Mouse (Mus musculus) stomach, postnatal 0 days (tissue): ENCODE results near the gene Nedd9. TPM values are rescaled to one million over a fixed set of nuclear protein-coding genes. Genes with fewer than 3 reads are reported as not detected.

ENCODE experiments used
- ATAC-seq: fragments of 200-750 bp; cut with Nextera tagmentation; 2 replicates; pipeline ENCODE4 v1.8.0; 2017; ENCODE audit not compliant: low FRiP score, low TSS enrichment
- DNase-seq: peaks from one replicate; pipeline ENCODE4 v3.0.0-alpha.2; 2016; ENCODE audit warnings: low spot score
- H3K27ac ChIP-seq: fragments of 300-500 bp; sonication (generic); replicated peaks from 2 replicates; pipeline ENCODE4 v1.5.1; 2014; ENCODE audit warnings: mild to moderate bottlenecking, control low read depth
- H3K27me3 ChIP-seq: fragments of 300-500 bp; sonication (generic); 2 replicates; pipeline ENCODE4 v1.6.1; 2014; ENCODE audit warnings: low read length; ENCODE audit not compliant: control insufficient read depth, insufficient read depth
- H3K36me3 ChIP-seq: fragments of 300-500 bp; sonication (generic); 2 replicates; pipeline ENCODE4 v1.6.1; 2014; ENCODE audit warnings: low read length, mixed read lengths; ENCODE audit not compliant: control insufficient read depth, insufficient read depth
- H3K4me1 ChIP-seq: fragments of 300-500 bp; sonication (generic); replicated peaks from 2 replicates; pipeline ENCODE4 v1.6.1; 2014; ENCODE audit warnings: antibody characterized with exemption; ENCODE audit not compliant: control insufficient read depth, insufficient read depth
- H3K4me2 ChIP-seq: fragments of 300-500 bp; sonication (generic); replicated peaks from 2 replicates; pipeline ENCODE4 v1.6.1; 2014; ENCODE audit warnings: low read depth, mild to moderate bottlenecking, control low read depth, moderate library complexity
- H3K4me3 ChIP-seq: fragments of 300-500 bp; sonication (generic); 2 replicates; pipeline ENCODE4 v1.5.1; 2014; ENCODE audit warnings: low read depth, low read length, control low read depth
- H3K9ac ChIP-seq: fragments of 300-500 bp; sonication (generic); 2 replicates; pipeline ENCODE4 v1.6.1; 2014; ENCODE audit warnings: mild to moderate bottlenecking, low read length, control low read depth, mixed read lengths
- H3K9me3 ChIP-seq: fragments of 300-500 bp; sonication (generic); 2 replicates; pipeline ENCODE4 v1.6.1; 2016; ENCODE audit warnings: low read length; ENCODE audit not compliant: control insufficient read depth
- CTCF ChIP-seq: IDR thresholded peaks from 2 replicates; pipeline ENCODE4 v1.5.1; 2016; ENCODE audit warnings: antibody characterized with exemption, low read depth, mild to moderate bottlenecking, moderate library complexity
- EP300 ChIP-seq: optimal IDR thresholded peaks from 2 replicates; pipeline ENCODE3; 2016; ENCODE audit warnings: antibody characterized with exemption
- WGBS: fragments of 180-500 bp; shearing (Covaris S2); extraction: QIAGEN DNeasy Blood & Tissue Kit; methylation state at CpG from one replicate; pipeline ENCODE4 v1.1.7; 2014; 5-methylcytosine and 5-hydroxymethylcytosine counted together
- polyA plus RNA-seq: library from polyadenylated mRNA; unstranded; fragments of >200 nt; fragmentation: Nextera tagmentation; extraction: Ambion mirVana; gene quantifications from 2 replicates; pipeline ENCODE4 v1.2.1, GENCODE M21; 2015

Nedd9 gene
- polyA plus RNA-seq, 1 experiment from 2014 or later = 17.1 TPM

- H3K27ac ChIP-seq = peak overlapping the region; percentile 45; the same call in 1 of the 2 replicates
- H3K9ac ChIP-seq = no peak overlapping the region
- H3K4me1 ChIP-seq = no peaks in the 10 kb centered on the region
- ATAC-seq (peak; percentile 47; the same call in 1 of the 2 replicates), DNase-seq (no peak)
- 26% methylated on average over 7 of the region's 7 CpGs for WGBS
- H3K4me3 ChIP-seq = no peak overlapping the region
- H3K9me3 ChIP-seq = no peaks in the 10 kb centered on the region
- H3K36me3 ChIP-seq = no peaks in the 10 kb centered on the region
- H3K4me2 ChIP-seq = no peak overlapping the region
- no peaks in the 10 kb centered on the region for H3K27me3 ChIP-seq
- TF ChIP-seq CTCF = no peak
- TF ChIP-seq EP300 = no peak
Observed at GRCm38 (mm10) chr13:41510631-41511419, 23.7 kb upstream of the Nedd9 start.

DNA sequence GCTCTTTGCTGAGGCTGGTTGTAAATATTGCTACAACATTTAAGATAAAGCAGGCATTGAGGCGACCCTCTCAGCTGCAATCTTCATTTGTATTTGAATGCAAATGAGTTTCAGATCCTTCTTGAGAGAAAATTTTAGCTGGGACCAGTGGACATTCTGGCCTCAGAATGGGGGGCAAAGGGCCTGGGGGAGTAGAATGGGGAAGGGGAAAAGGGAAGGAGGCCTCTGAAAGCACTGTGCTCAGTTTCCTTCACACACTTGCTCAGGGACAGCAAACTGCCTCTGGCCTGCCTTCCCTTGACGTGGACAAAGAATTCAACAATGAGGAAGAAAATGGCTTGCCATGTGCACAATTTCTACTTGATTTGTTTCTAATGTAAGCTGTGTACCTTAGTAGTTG, 18.4 kb upstream of the Nedd9 start:
- TF ChIP-seq CTCF = no peak
- no peak for TF ChIP-seq EP300
- 76% methylated on average over 2 of the region's 2 CpGs for WGBS
- DNase-seq (no peak), ATAC-seq (no peak)
- Histone ChIP-seq H3K36me3 (no peaks in the 10 kb centered on the region), H3K4me2 (no peak overlapping the region), H3K9me3 (no peaks in the 10 kb centered on the region), H3K27ac (no peak overlapping the region), H3K4me1 (no peaks in the 10 kb centered on the region), H3K4me3 (no peak overlapping the region), H3K9ac (no peak overlapping the region), H3K27me3 (no peaks in the 10 kb centered on the region)

DNA sequence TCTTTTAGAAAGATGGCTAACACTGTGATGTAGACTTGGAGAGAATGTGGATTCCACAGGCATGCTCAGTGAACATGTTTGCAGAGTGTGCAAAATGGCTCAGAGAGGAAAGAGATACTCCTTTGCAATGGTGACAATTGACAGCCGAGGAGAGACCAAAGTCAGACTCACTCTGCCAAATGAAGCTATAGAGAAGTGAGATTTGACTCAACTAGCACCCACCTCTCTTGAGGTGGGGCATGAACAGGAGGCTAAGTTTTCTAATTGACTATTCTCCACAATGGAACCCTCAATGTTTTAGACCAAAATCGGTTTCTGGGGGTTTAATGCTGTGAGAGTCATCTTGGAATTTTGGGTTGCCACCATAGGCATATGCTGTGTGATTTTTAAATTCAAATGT, 17.8 kb upstream of the Nedd9 start:
- no peaks in the 10 kb centered on the region for H3K9me3 ChIP-seq
- H3K9ac ChIP-seq = no peak overlapping the region
- no peaks in the 10 kb centered on the region for H3K36me3 ChIP-seq
- no peak overlapping the region for H3K27ac ChIP-seq
- ATAC-seq (no peak), DNase-seq (no peak)
- H3K4me2 ChIP-seq = no peak overlapping the region
- no peak overlapping the region for H3K4me3 ChIP-seq
- H3K27me3 ChIP-seq = no peaks in the 10 kb centered on the region
- H3K4me1 ChIP-seq = no peaks in the 10 kb centered on the region
- 83% methylated on average over 2 of the region's 2 CpGs for WGBS
- TF ChIP-seq EP300 = no peak

DNA sequence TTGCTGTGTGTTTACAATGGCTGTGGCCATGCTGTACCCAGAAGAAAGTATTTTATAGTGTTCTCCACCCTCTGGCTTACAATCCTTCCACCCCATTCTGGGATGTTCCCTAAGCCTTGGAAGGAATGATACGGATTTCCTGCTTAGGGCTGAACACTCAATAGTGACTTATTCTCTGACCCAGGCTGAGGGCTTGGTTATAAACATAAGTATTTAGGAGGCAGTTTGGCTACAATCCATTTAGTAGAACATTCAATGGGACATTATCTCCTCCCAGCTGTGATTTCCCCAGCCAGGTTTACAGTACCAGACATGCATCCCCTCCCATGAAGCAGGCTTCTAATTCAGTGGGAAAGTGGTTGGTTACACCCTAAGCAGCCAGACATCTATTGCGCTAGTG, 17.3 kb upstream of the Nedd9 start:
- whole genome bisulfite sequencing = 76% methylated on average over 2 of the region's 2 CpGs
- ATAC-seq = no peak
- no peaks in the 10 kb centered on the region for H3K36me3 ChIP-seq

GRCm38 (mm10) chr13:41502917-41503301, 15.7 kb upstream of the Nedd9 start:
- H3K4me1 ChIP-seq = no peaks in the 10 kb centered on the region
- ATAC-seq (no peak), DNase-seq (no peak)
- H3K4me3 ChIP-seq = no peak overlapping the region
- no peaks in the 10 kb centered on the region for H3K36me3 ChIP-seq
- H3K27me3 ChIP-seq = no peaks in the 10 kb centered on the region
- H3K27ac ChIP-seq = no peak overlapping the region
- no peaks in the 10 kb centered on the region for H3K9me3 ChIP-seq
- WGBS = 80% methylated on average over 2 of the region's 2 CpGs
- H3K9ac ChIP-seq = no peak overlapping the region
- H3K4me2 ChIP-seq = no peak overlapping the region
- TF ChIP-seq EP300 (no peak), CTCF (no peak)

More for the DNA sequence above, 17.3 kb upstream of the Nedd9 start:
- H3K4me3 ChIP-seq = no peak overlapping the region
- no peaks in the 10 kb centered on the region for H3K4me1 ChIP-seq
- H3K27ac ChIP-seq = no peak overlapping the region
- H3K9me3 ChIP-seq = no peaks in the 10 kb centered on the region
- no peaks in the 10 kb centered on the region for H3K27me3 ChIP-seq
- TF ChIP-seq CTCF = no peak
- no peak for TF ChIP-seq EP300
- H3K4me2 ChIP-seq = no peak overlapping the region
- no peak for DNase-seq
- H3K9ac ChIP-seq = no peak overlapping the region

GRCm38 (mm10) chr13:41502136-41502916, 15.2 kb upstream of the Nedd9 start:
- H3K4me1 ChIP-seq = no peaks in the 10 kb centered on the region
- ATAC-seq (no peak), DNase-seq (no peak)
- WGBS = 59% methylated on average over 12 of the region's 12 CpGs
- H3K9ac ChIP-seq = no peak overlapping the region
- no peaks in the 10 kb centered on the region for H3K36me3 ChIP-seq
- TF ChIP-seq CTCF = no peak
- no peak for TF ChIP-seq EP300
- H3K4me3 ChIP-seq = no peak overlapping the region
- no peak overlapping the region for H3K4me2 ChIP-seq
- H3K27ac ChIP-seq = no peak overlapping the region
- H3K9me3 ChIP-seq = no peaks in the 10 kb centered on the region
- H3K27me3 ChIP-seq = no peaks in the 10 kb centered on the region
